Mouse (Mus musculus): ENCODE measurements around the gene Amer3.
"Not testable (repeated sequence)": the region's sequence is repeated elsewhere in the genome, so short reads cannot be mapped to it uniquely, and the experiment has no call there.

DNA sequence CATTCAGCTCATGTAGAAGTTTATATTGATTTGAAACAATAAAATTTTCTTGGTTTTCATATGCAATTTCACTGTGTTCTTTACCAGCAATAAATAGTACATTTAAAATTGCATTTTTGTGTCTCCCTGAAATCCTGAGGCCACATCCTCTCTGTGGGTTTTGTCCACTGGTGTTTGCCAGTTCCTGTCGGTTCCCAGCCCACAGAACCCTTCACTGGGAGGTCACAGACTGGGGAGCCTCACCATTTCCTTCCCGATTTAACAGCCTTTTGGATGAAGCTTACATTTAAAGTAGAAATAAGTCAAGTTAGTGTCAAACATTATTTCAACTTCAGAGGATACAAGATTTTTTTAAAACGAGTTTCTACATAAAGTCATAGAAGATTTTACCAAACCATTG, 44.9 kb upstream of the Amer3 start:
- TF ChIP-seq CTCF (IDR thresholded peaks at IDR 0.05; ENCODE audit: low read depth); EP300 (optimal IDR thresholded peaks at IDR 0.05): not testable (repeated sequence)
